Mouse (Mus musculus): Measurements from ENCODE around the gene Gm10097. TPM values are rescaled to one million over a fixed set of nuclear protein-coding genes. Genes with fewer than 3 reads are reported as not detected.

Gene Gm10097
- polyA plus RNA-seq, 1 experiment from 2014 or later = 0.24 TPM

DNA sequence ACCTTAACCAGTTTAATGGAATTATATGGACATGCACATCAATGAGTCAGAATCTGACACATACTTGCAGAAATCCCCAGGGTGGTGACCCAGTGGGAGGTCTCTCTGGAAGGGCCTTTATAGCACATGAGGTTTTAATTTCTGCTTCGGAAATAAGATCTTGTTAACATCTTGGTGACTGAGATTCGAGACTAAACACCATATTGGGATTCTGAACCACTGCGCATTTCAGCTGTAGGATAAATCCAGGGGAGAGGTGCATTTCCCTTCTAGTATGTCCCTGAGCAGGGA lies 1.9 kb downstream of the Gm10097 start:
- ATAC-seq = no peak
- Histone ChIP-seq H3K36me3 (ENCODE audit: control insufficient read depth, insufficient read depth, low read length) (peaks cover 11% of the 10 kb centered on the region; the same call in 1 of the 2 replicates), H3K27me3 (replicated peaks; ENCODE audit: control insufficient read depth, insufficient read depth, low read length) (no peaks in the 10 kb centered on the region), H3K9ac (ENCODE audit: low read depth, low read length) (no peak overlapping the region), H3K4me2 (ENCODE audit: low read length) (no peak overlapping the region), H3K4me3 (ENCODE audit: low read length) (no peak overlapping the region), H3K4me1 (ENCODE audit: control insufficient read depth, insufficient read depth, low read depth, low read length) (no peaks in the 10 kb centered on the region), H3K27ac (ENCODE audit: low read depth, low read length) (no peak overlapping the region), H3K9me3 (ENCODE audit: control insufficient read depth, low read length) (no peaks in the 10 kb centered on the region)
- 81% methylated on average over 3 of the region's 3 CpGs for WGBS

DNA sequence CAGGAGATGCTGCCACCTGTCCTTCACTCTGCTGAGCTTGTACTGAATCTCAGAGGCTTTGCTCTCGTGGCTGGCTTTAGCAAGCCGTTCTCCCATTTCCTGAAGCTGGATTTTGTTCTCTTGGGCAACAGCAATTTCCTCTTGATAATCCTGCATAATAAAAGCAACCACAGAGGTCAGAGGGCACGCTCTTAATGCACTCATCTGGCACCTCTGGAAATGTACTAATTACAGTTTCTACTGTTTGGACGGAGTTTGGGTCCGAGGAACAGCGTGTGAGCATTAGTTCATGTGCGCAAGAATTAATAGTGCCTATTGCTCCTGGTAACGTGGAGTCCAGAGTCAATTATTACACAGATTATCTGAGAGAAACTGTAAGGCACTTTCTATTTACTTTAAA lies 3.1 kb downstream of the Gm10097 start:
- Histone ChIP-seq H3K4me2 (ENCODE audit: low read length) (no peak overlapping the region), H3K4me1 (ENCODE audit: control insufficient read depth, insufficient read depth, low read depth, low read length) (no peaks in the 10 kb centered on the region)

GRCm38 (mm10) chr10:5075724-5076123 lies 6.7 kb downstream of the Gm10097 start:
- no peak overlapping the region for H3K9ac ChIP-seq (ENCODE audit: low read depth, low read length)
- H3K27ac ChIP-seq (ENCODE audit: low read depth, low read length) = no peak overlapping the region
- no peak for ATAC-seq
- H3K4me2 ChIP-seq (ENCODE audit: low read length) = no peak overlapping the region
- no peaks in the 10 kb centered on the region for H3K27me3 ChIP-seq (replicated peaks; ENCODE audit: control insufficient read depth, insufficient read depth, low read length)
- no peaks in the 10 kb centered on the region; the same call in 1 of the 2 replicates for H3K4me1 ChIP-seq (ENCODE audit: control insufficient read depth, insufficient read depth, low read depth, low read length)
- peaks cover 9% of the 10 kb centered on the region; the same call in 1 of the 2 replicates for H3K36me3 ChIP-seq (ENCODE audit: control insufficient read depth, insufficient read depth, low read length)
- no peak overlapping the region for H3K4me3 ChIP-seq (ENCODE audit: low read length)
- H3K9me3 ChIP-seq (ENCODE audit: control insufficient read depth, low read length) = no peaks in the 10 kb centered on the region
- whole genome bisulfite sequencing = 94% methylated on average over 7 of the region's 7 CpGs

More for the DNA sequence above, 3.1 kb downstream of the Gm10097 start:
- Histone ChIP-seq H3K9me3 (ENCODE audit: control insufficient read depth, low read length) (no peaks in the 10 kb centered on the region), H3K4me3 (ENCODE audit: low read length) (no peak overlapping the region), H3K36me3 (ENCODE audit: control insufficient read depth, insufficient read depth, low read length) (peaks cover 11% of the 10 kb centered on the region; the same call in 1 of the 2 replicates), H3K9ac (ENCODE audit: low read depth, low read length) (no peak overlapping the region), H3K27ac (ENCODE audit: low read depth, low read length) (no peak overlapping the region), H3K27me3 (replicated peaks; ENCODE audit: control insufficient read depth, insufficient read depth, low read length) (no peaks in the 10 kb centered on the region)
- no peak for ATAC-seq
- 87% methylated on average over 8 of the region's 8 CpGs for WGBS

DNA sequence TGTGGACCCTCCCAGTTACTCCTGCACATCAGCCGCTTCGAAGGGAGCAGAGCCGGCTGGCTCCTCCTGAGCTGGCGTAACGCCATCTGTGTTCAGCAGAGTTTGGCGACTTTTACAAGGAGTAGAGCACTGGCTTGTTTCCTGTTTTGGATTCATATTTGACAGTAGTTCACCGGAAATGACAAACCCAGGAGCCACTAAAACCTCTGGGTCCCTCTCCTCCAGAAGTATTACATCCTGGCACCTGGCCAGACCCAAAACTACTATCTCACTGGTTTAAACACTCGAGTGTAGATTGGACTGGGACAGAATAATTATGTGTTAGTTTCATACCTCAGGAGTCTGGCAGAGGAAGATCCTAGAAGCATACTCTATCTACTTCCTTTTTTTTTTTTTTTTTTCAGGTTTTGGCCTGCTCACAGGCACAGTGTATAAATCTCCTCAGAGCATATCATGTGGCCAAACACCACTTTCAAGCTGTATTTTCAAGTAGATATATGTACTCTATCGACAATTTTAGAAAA lies 11.0 kb downstream of the Gm10097 start:
- peak; percentile 40; the same call in 1 of the 2 replicates for ATAC-seq
- no peak overlapping the region for H3K9ac ChIP-seq (ENCODE audit: low read depth, low read length)
- H3K4me3 ChIP-seq (ENCODE audit: low read length) = no peak overlapping the region
- H3K4me1 ChIP-seq (ENCODE audit: control insufficient read depth, insufficient read depth, low read depth, low read length) = no peaks in the 10 kb centered on the region; the same call in 1 of the 2 replicates
- H3K27ac ChIP-seq (ENCODE audit: low read depth, low read length) = no peak overlapping the region
- H3K27me3 ChIP-seq (replicated peaks; ENCODE audit: control insufficient read depth, insufficient read depth, low read length) = no peaks in the 10 kb centered on the region
- H3K4me2 ChIP-seq (ENCODE audit: low read length) = no peak overlapping the region
- H3K9me3 ChIP-seq (ENCODE audit: control insufficient read depth, low read length) = no peaks in the 10 kb centered on the region
- H3K36me3 ChIP-seq (ENCODE audit: control insufficient read depth, insufficient read depth, low read length) = 0 out of 2 replicates have a peak, but pooled peaks cover 2% of the 10 kb centered on the region
- WGBS = 61% methylated on average over 9 of the region's 9 CpGs

DNA sequence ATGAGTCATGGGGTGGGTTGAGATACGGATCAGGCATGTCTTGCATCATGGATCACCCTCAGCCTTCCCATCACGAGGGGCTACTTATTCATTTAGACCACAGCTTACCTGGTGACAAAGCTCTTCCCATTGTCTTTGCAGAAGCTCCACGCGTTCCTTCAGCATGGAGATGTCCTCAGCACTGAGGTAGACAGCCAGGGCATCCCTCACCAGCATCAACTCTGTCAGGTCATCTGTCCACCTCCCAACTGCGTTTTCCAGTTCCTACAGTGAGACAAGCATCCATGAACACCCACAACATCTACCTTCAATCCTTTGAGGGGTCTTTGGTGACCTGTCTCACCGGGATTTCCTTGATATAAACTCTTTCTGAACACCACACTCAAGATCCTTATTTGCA lies 14.7 kb downstream of the Gm10097 start:
- H3K9me3 ChIP-seq (ENCODE audit: control insufficient read depth, low read length) = no peaks in the 10 kb centered on the region
- no peak for ATAC-seq
- H3K4me2 ChIP-seq (ENCODE audit: low read length) = no peak overlapping the region
- no peak overlapping the region for H3K27ac ChIP-seq (ENCODE audit: low read depth, low read length)
- H3K4me1 ChIP-seq (ENCODE audit: control insufficient read depth, insufficient read depth, low read depth, low read length) = no peaks in the 10 kb centered on the region; the same call in 1 of the 2 replicates
- H3K27me3 ChIP-seq (replicated peaks; ENCODE audit: control insufficient read depth, insufficient read depth, low read length) = no peaks in the 10 kb centered on the region
- H3K4me3 ChIP-seq (ENCODE audit: low read length) = no peak overlapping the region
- H3K36me3 ChIP-seq (ENCODE audit: control insufficient read depth, insufficient read depth, low read length) = no peaks in the 10 kb centered on the region
- WGBS = 86% methylated on average over 6 of the region's 6 CpGs
- H3K9ac ChIP-seq (ENCODE audit: low read depth, low read length) = no peak overlapping the region

- no peak for ATAC-seq
- H3K27ac ChIP-seq (ENCODE audit: low read depth, low read length) = no peak overlapping the region
- H3K9me3 ChIP-seq (ENCODE audit: control insufficient read depth, low read length) = no peaks in the 10 kb centered on the region
- no peaks in the 10 kb centered on the region for H3K4me1 ChIP-seq (ENCODE audit: control insufficient read depth, insufficient read depth, low read depth, low read length)
- H3K4me3 ChIP-seq (ENCODE audit: low read length) = no peak overlapping the region
- H3K27me3 ChIP-seq (replicated peaks; ENCODE audit: control insufficient read depth, insufficient read depth, low read length) = no peaks in the 10 kb centered on the region
- 93% methylated on average over 5 of the region's 5 CpGs for WGBS
- no peak overlapping the region for H3K4me2 ChIP-seq (ENCODE audit: low read length)
- no peaks in the 10 kb centered on the region for H3K36me3 ChIP-seq (ENCODE audit: control insufficient read depth, insufficient read depth, low read length)
- no peak overlapping the region for H3K9ac ChIP-seq (ENCODE audit: low read depth, low read length)
Measured at GRCm38 (mm10) chr10:5085792-5086191, 16.8 kb downstream of the Gm10097 start.

DNA sequence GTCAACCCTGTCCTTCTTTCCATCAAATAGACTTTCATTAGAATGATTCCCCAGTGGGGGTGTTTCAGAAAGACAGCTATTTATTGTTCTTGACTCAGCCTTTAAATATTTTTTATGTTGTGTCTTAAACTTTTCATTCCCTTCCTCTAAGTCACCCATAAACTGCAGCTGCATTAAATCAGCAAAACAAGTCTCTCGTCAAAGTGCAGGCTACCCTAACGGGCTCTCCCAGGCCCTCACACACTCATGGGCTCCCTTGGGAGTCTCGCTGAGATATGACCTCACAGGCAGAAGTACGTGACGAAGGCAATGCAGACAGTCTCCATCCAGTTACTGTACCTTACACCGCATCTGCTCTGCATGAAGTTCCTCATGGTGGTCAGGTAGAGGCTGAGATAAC lies 17.3 kb downstream of the Gm10097 start:
- whole genome bisulfite sequencing = 86% methylated on average over 6 of the region's 6 CpGs
- H3K27me3 ChIP-seq (replicated peaks; ENCODE audit: control insufficient read depth, insufficient read depth, low read length) = no peaks in the 10 kb centered on the region
- no peaks in the 10 kb centered on the region for H3K9me3 ChIP-seq (ENCODE audit: control insufficient read depth, low read length)

GRCm38 (mm10) chr10:5087336-5087735 lies 18.3 kb downstream of the Gm10097 start:
- Histone ChIP-seq H3K4me2 (ENCODE audit: low read length) (no peak overlapping the region), H3K4me1 (ENCODE audit: control insufficient read depth, insufficient read depth, low read depth, low read length) (no peaks in the 10 kb centered on the region), H3K9ac (ENCODE audit: low read depth, low read length) (no peak overlapping the region), H3K36me3 (ENCODE audit: control insufficient read depth, insufficient read depth, low read length) (no peaks in the 10 kb centered on the region), H3K27ac (ENCODE audit: low read depth, low read length) (no peak overlapping the region), H3K9me3 (ENCODE audit: control insufficient read depth, low read length) (no peaks in the 10 kb centered on the region), H3K27me3 (replicated peaks; ENCODE audit: control insufficient read depth, insufficient read depth, low read length) (no peaks in the 10 kb centered on the region), H3K4me3 (ENCODE audit: low read length) (no peak overlapping the region)
- 88% methylated on average over 7 of the region's 7 CpGs for WGBS
- ATAC-seq = no peak

More for the DNA sequence above, 17.3 kb downstream of the Gm10097 start:
- no peaks in the 10 kb centered on the region for H3K4me1 ChIP-seq (ENCODE audit: control insufficient read depth, insufficient read depth, low read depth, low read length)
- no peak for ATAC-seq
- H3K4me3 ChIP-seq (ENCODE audit: low read length) = no peak overlapping the region
- H3K9ac ChIP-seq (ENCODE audit: low read depth, low read length) = no peak overlapping the region
- no peaks in the 10 kb centered on the region for H3K36me3 ChIP-seq (ENCODE audit: control insufficient read depth, insufficient read depth, low read length)
- no peak overlapping the region for H3K27ac ChIP-seq (ENCODE audit: low read depth, low read length)
- H3K4me2 ChIP-seq (ENCODE audit: low read length) = no peak overlapping the region

- H3K27me3 ChIP-seq (replicated peaks; ENCODE audit: control insufficient read depth, insufficient read depth, low read length) = no peaks in the 10 kb centered on the region
- no peaks in the 10 kb centered on the region for H3K4me1 ChIP-seq (ENCODE audit: control insufficient read depth, insufficient read depth, low read depth, low read length)
- no peaks in the 10 kb centered on the region for H3K9me3 ChIP-seq (ENCODE audit: control insufficient read depth, low read length)
- no peak overlapping the region for H3K9ac ChIP-seq (ENCODE audit: low read depth, low read length)
- no peak overlapping the region for H3K4me3 ChIP-seq (ENCODE audit: low read length)
- ATAC-seq = no peak
- no peak overlapping the region for H3K4me2 ChIP-seq (ENCODE audit: low read length)
- H3K36me3 ChIP-seq (ENCODE audit: control insufficient read depth, insufficient read depth, low read length) = no peaks in the 10 kb centered on the region
- 85% methylated on average over 4 of the region's 4 CpGs for WGBS
- no peak overlapping the region for H3K27ac ChIP-seq (ENCODE audit: low read depth, low read length)
Measured at GRCm38 (mm10) chr10:5089133-5089532, 20.1 kb downstream of the Gm10097 start.
